Comparison of ENCODE assay signal across 8 mouse cellular contexts in the genomic region with DNA sequence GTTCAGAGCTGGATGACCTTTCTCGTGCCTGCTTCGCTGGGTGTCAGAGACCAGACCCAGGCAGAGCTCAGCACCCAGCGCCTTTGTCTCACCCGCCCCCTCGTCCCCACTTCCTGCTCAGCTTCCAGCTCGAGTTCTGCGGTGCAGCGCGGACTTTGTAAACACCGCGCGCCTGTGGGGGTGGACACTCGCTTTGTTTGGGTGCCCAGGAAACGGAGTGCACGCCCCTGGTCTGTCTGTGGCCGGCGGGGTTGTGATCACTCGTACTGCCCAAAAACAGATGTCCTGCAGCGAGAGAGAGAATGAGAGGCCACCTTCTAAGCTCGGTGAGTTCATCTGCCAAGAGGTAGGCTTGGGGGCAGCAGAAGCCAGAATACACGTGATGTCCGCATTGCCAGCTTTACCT. TPM values are rescaled to one million over a fixed set of nuclear protein-coding genes. Genes with fewer than 3 reads are reported as not detected.
DNase-seq lines count a peak whose midpoint lies in the region; ATAC-seq and TF ChIP-seq lines count a peak whose summit lies in the region.

Gene Ccnd3 (plus strand): TSS at position 111 of the 406 bp plus-strand sequence.

- H3K4me2 ChIP-seq in forebrain, embryonic 14.5 days (ENCODE audit: low read length) = peak within 1 kb of the TSS; percentile 51
- H3K4me2 ChIP-seq in heart, postnatal 0 days (ENCODE audit: low read depth, low read length) = peak within 1 kb of the TSS; percentile 84
- H3K4me2 ChIP-seq in liver, embryonic 14.5 days (ENCODE audit: low read depth) = peak within 1 kb of the TSS; percentile 88
- peak within 1 kb of the TSS; percentile 67 for H3K4me2 ChIP-seq in stomach, embryonic 15.5 days

- H3K9me3 ChIP-seq in forebrain, embryonic 14.5 days (replicated peaks; ENCODE audit: control insufficient read depth, low read length) = no peaks in the 10 kb centered on the region
- H3K9me3 ChIP-seq in heart, postnatal 0 days (replicated peaks; ENCODE audit: control insufficient read depth, low read length) = no peaks in the 10 kb centered on the region
- no peaks in the 10 kb centered on the region for H3K9me3 ChIP-seq in liver, embryonic 14.5 days (ENCODE audit: control insufficient read depth, low read length)
- H3K9me3 ChIP-seq in stomach, embryonic 15.5 days = no peaks in the 10 kb centered on the region

- DNase-seq in urinary bladder, adult 18-20 months (ENCODE audit: low spot score in 2 of 2) = peak; percentile 72 to 84
- no peak for DNase-seq in urinary bladder, postnatal 10 days (ENCODE audit: low spot score)
- peak; percentile 28 for DNase-seq in forebrain, embryonic 14.5 days (ENCODE audit: low spot score)
- no peak for DNase-seq in heart, postnatal 0 days (ENCODE audit: low spot score)
- peak; percentile 79 to 93 for DNase-seq in kidney, postnatal 25 days
- peak in 1 of 3 experiments; percentile 37 for DNase-seq in liver, embryonic 14.5 days (ENCODE audit: low read depth in 3 of 3, low spot score in 3 of 3)
- peak; percentile 78 for DNase-seq in naive thymus-derived CD4-positive, alpha-beta T cell, adult 2 months (ENCODE audit: low read depth)

- no peaks in the 10 kb centered on the region for H3K27me3 ChIP-seq in forebrain, embryonic 14.5 days (replicated peaks; ENCODE audit: control insufficient read depth, insufficient read depth, low read length)
- H3K27me3 ChIP-seq in heart, postnatal 0 days (ENCODE audit: control insufficient read depth, insufficient read depth, low read length) = no peaks in the 10 kb centered on the region
- H3K27me3 ChIP-seq in liver, embryonic 14.5 days (ENCODE audit: control insufficient read depth, insufficient read depth, low read length) = no peaks in the 10 kb centered on the region
- no peaks in the 10 kb centered on the region for H3K27me3 ChIP-seq in stomach, embryonic 15.5 days (replicated peaks)

- TF ChIP-seq EP300 in heart, postnatal 0 days (IDR thresholded peaks at IDR 0.05; ENCODE audit: low read depth) = no peak
- TF ChIP-seq EP300 in liver, embryonic 14.5 days (IDR thresholded peaks at IDR 0.05; ENCODE audit: low read depth) = no peak

- H3K36me3 ChIP-seq in forebrain, embryonic 14.5 days (ENCODE audit: control insufficient read depth, insufficient read depth, low read length) = peaks cover 10% of the 10 kb centered on the region; the same call in 1 of the 2 replicates
- H3K36me3 ChIP-seq in heart, postnatal 0 days (replicated peaks; ENCODE audit: control insufficient read depth, insufficient read depth, low read length) = peaks cover 5% of the 10 kb centered on the region; the same call in 1 of the 2 replicates
- H3K36me3 ChIP-seq in liver, embryonic 14.5 days (replicated peaks; ENCODE audit: control insufficient read depth, insufficient read depth, low read depth) = peaks cover 7% of the 10 kb centered on the region
- H3K36me3 ChIP-seq in stomach, embryonic 15.5 days = no peaks in the 10 kb centered on the region

- H3K9ac ChIP-seq in forebrain, embryonic 14.5 days (ENCODE audit: low read length) = peak within 1 kb of the TSS; percentile 56
- H3K9ac ChIP-seq in heart, postnatal 0 days (replicated peaks; ENCODE audit: low read depth, low read length) = peak within 1 kb of the TSS; percentile 59
- peak within 1 kb of the TSS; percentile 73 for H3K9ac ChIP-seq in liver, embryonic 14.5 days (replicated peaks)
- H3K9ac ChIP-seq in stomach, embryonic 15.5 days = 0 out of 2 replicates have a peak within 1 kb of the TSS, but pooled peaks have one; percentile 9

- ATAC-seq in forebrain, embryonic 14.5 days = no peak
- peak; percentile 18 for ATAC-seq in heart, postnatal 0 days (ENCODE audit: insufficient read depth, low read depth)
- ATAC-seq in liver, embryonic 14.5 days (ENCODE audit: insufficient read depth) = no peak
- ATAC-seq in stomach, embryonic 15.5 days (ENCODE audit: insufficient read depth, low FRiP score, low read depth) = peak; percentile 11; the same call in 1 of the 2 replicates

- H3K27ac ChIP-seq in forebrain, embryonic 14.5 days (ENCODE audit: low read depth, low read length) = no peak within 1 kb of the TSS
- H3K27ac ChIP-seq in heart, postnatal 0 days (ENCODE audit: low read depth) = peak within 1 kb of the TSS; percentile 68
- H3K27ac ChIP-seq in liver, embryonic 14.5 days = peak within 1 kb of the TSS; percentile 42
- peak within 1 kb of the TSS; percentile 70 for H3K27ac ChIP-seq in stomach, embryonic 15.5 days

- peak within 1 kb of the TSS; percentile 19 for H3K4me3 ChIP-seq in forebrain, embryonic 14.5 days (ENCODE audit: low read depth, low read length)
- H3K4me3 ChIP-seq in heart, postnatal 0 days (ENCODE audit: low read depth, low read length) = peak within 1 kb of the TSS; percentile 49
- peak within 1 kb of the TSS; percentile 48 to 60 for H3K4me3 ChIP-seq in liver, embryonic 14.5 days (ENCODE audit: insufficient read depth in 1 of 2, low read depth in 2 of 2, low read length in 2 of 2)
- peak within 1 kb of the TSS; percentile 39 for H3K4me3 ChIP-seq in stomach, embryonic 15.5 days (replicated peaks)

- H3K4me1 ChIP-seq in forebrain, embryonic 14.5 days (ENCODE audit: control insufficient read depth, insufficient read depth, low read length) = peaks cover 7% of the 10 kb centered on the region
- H3K4me1 ChIP-seq in heart, postnatal 0 days (ENCODE audit: control insufficient read depth, insufficient read depth) = peaks cover 28% of the 10 kb centered on the region
- H3K4me1 ChIP-seq in liver, embryonic 14.5 days (replicated peaks; ENCODE audit: control insufficient read depth in 2 of 2, insufficient read depth in 2 of 2, low read length in 1 of 2) = peaks cover 31 to 42% of the 10 kb centered on the region in 2 experiments
- peaks cover 37% of the 10 kb centered on the region for H3K4me1 ChIP-seq in stomach, embryonic 15.5 days

- WGBS in forebrain, embryonic 14.5 days = 2% methylated on average over 22 of the region's 22 CpGs
- WGBS in heart, postnatal 0 days = under 1% methylated on average over 22 of the region's 22 CpGs
- WGBS in liver, embryonic 14.5 days (ENCODE audit: insufficient replicate concordance) = under 1% methylated on average over 22 of the region's 22 CpGs
- WGBS in stomach, embryonic 15.5 days = under 1% methylated on average over 22 of the region's 22 CpGs

- no peak for TF ChIP-seq CTCF in heart, postnatal 0 days (IDR thresholded peaks at IDR 0.05; ENCODE audit: low read depth)
- no peak for TF ChIP-seq CTCF in liver, embryonic 14.5 days (IDR thresholded peaks at IDR 0.05; ENCODE audit: low read depth)

RNA-seq across cellular contexts. Expression of gene Ccnd3, which starts in this region (rescaled TPM):
- polyA plus RNA-seq in forebrain, embryonic 14.5 days (2014; fragmentation: Nextera tagmentation; extraction: Ambion mirVana) = 60.6 and 67.2 TPM in 2 replicates
- 231 and 248 TPM in 2 replicates for total RNA-seq in heart, postnatal 0 days (2014; rRNA removed; ENCODE audit: low replicate concordance)
- polyA plus RNA-seq in heart, postnatal 0 days (2015; fragmentation: Nextera tagmentation; extraction: Ambion mirVana) = 180 and 187 TPM in 2 replicates
- polyA plus RNA-seq in liver, embryonic 14.5 days (2012; rRNA removed) = 195 and 227 TPM in 2 replicates
- polyA plus RNA-seq in liver, embryonic 14.5 days (2014; fragmentation: Nextera tagmentation; extraction: Ambion mirVana) = 379 and 451 TPM in 2 replicates
- polyA plus RNA-seq in stomach, embryonic 15.5 days (2015; fragmentation: Nextera tagmentation; extraction: Ambion mirVana) = 391 and 408 TPM in 2 replicates

Comparison
In these comparisons a context has a peak if more than half of its experiments do, and no peak if none do; other contexts are left out.
1. DNase-seq: peak in urinary bladder, adult 18-20 months (2 of 2), forebrain, embryonic 14.5 days (single experiment), kidney, postnatal 25 days (2 of 2) and naive thymus-derived CD4-positive, alpha-beta T cell, adult 2 months (single experiment); none in urinary bladder, postnatal 10 days (single experiment) and heart, postnatal 0 days (single experiment).
2. ATAC-seq: peak in heart, postnatal 0 days (single experiment) and stomach, embryonic 15.5 days (single experiment); none in forebrain, embryonic 14.5 days (single experiment) and liver, embryonic 14.5 days (single experiment).
3. H3K9ac ChIP-seq: peak in every context shown above with its lines; median percentile 73 in liver, embryonic 14.5 days; 59 in heart, postnatal 0 days; 56 in forebrain, embryonic 14.5 days; 9 in stomach, embryonic 15.5 days.
4. Peak in every context shown above with its lines, with median percentiles within 50 percentile points of each other: H3K4me2 ChIP-seq and H3K4me3 ChIP-seq.